Mouse (Mus musculus): ENCODE results near the gene Cd86.

DNA sequence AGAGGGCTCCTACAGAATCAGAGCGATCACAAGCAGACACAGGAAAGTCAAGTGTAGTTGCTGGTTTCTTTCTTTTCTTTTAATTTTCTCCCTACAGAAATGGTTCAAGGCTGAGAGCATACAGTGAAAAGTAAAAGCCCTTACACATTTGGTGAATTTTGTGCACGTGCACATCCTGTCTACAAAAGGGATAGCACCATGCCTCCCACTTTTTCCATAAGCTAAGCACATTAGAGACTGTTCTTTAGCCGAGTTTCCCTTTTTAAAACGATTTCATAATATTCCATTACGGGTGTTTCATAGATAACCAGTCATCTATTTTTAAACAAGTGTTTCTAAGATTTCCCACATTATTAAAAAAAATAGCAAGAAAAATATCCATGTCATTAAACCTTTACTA lies 2.4 kb downstream of the Cd86 start:
- TF ChIP-seq CTCF (conservative IDR thresholded peaks at IDR 0.05; ENCODE audit: low read length): no peak
- no peak for TF ChIP-seq NANOG (IDR thresholded peaks at IDR 0.05; ENCODE audit: borderline replicate concordance, low read length)
